Mouse (Mus musculus) midbrain, embryonic 13.5 days (tissue): Measurements from ENCODE around the gene Porcn. TPM values are rescaled to one million over a fixed set of nuclear protein-coding genes. Genes with fewer than 3 reads are reported as not detected.

Experiments
- ATAC-seq: fragments of 200-750 bp; cut with Nextera tagmentation; 2 replicates; pipeline ENCODE4 v1.8.0; 2017; ENCODE audit warnings: mild to moderate bottlenecking, moderate TSS enrichment, moderate library complexity
- H3K27ac ChIP-seq: fragments of 300-500 bp; sonication (generic); 2 replicates; pipeline ENCODE4 v1.5.1; 2015; ENCODE audit warnings: inconsistent platforms, mild to moderate bottlenecking, moderate library complexity
- H3K27me3 ChIP-seq: fragments of 300-500 bp; sonication (generic); 2 replicates; pipeline ENCODE4 v1.6.1; 2015; ENCODE audit warnings: mild to moderate bottlenecking, inconsistent platforms
- H3K36me3 ChIP-seq: fragments of 300-500 bp; sonication (generic); 2 replicates; pipeline ENCODE4 v1.6.1; 2015; ENCODE audit warnings: mild to moderate bottlenecking, inconsistent platforms
- H3K4me1 ChIP-seq: fragments of 300-500 bp; sonication (generic); replicated peaks from 2 replicates; pipeline ENCODE4 v1.6.1; 2015; ENCODE audit warnings: inconsistent platforms
- H3K4me2 ChIP-seq: fragments of 300-500 bp; sonication (generic); replicated peaks from 2 replicates; pipeline ENCODE4 v1.6.1; 2015; ENCODE audit warnings: moderate library complexity, mild to moderate bottlenecking, inconsistent platforms
- H3K4me3 ChIP-seq: fragments of 300-500 bp; sonication (generic); replicated peaks from 2 replicates; pipeline ENCODE4 v1.5.1; 2015; ENCODE audit warnings: mild to moderate bottlenecking, inconsistent platforms
- H3K9ac ChIP-seq: fragments of 300-500 bp; sonication (generic); replicated peaks from 2 replicates; pipeline ENCODE4 v1.6.1; 2015; ENCODE audit warnings: mild to moderate bottlenecking, inconsistent platforms
- H3K9me3 ChIP-seq: fragments of 300-500 bp; sonication (generic); 2 replicates; pipeline ENCODE4 v1.6.1; 2016; ENCODE audit warnings: mild to moderate bottlenecking, inconsistent platforms
- WGBS: fragments of 180-500 bp; shearing (Covaris S2); methylation state at CpG from one replicate; pipeline ENCODE4 v1.1.7; 2015; 5-methylcytosine and 5-hydroxymethylcytosine counted together
- polyA plus RNA-seq: library from polyadenylated mRNA; unstranded; fragments of >200 nt; fragmentation: Nextera tagmentation; extraction: Ambion mirVana; gene quantifications from 2 replicates; pipeline ENCODE4 v1.2.1, GENCODE M21; 2015

The Porcn gene
- polyA plus RNA-seq, 1 experiment from 2014 or later, result 41.9 TPM

GRCm38 (mm10) chrX:8167716-8168647 lies 38.3 kb downstream of the Porcn start:
- H3K9ac ChIP-seq, result no peak overlapping the region
- no peak overlapping the region for H3K4me2 ChIP-seq
- peaks cover 12% of the 10 kb centered on the region; the same call in 1 of the 2 replicates for H3K36me3 ChIP-seq
- no peak overlapping the region for H3K27ac ChIP-seq
- no peak for ATAC-seq
- H3K4me3 ChIP-seq, result no peak overlapping the region
- WGBS, result 85% methylated on average over 10 of the region's 10 CpGs
- no peaks in the 10 kb centered on the region for H3K27me3 ChIP-seq
- H3K9me3 ChIP-seq, result no peaks in the 10 kb centered on the region
- no peaks in the 10 kb centered on the region for H3K4me1 ChIP-seq

GRCm38 (mm10) chrX:8164471-8164870 lies 41.9 kb downstream of the Porcn start:
- no peak for ATAC-seq
- Histone ChIP-seq H3K9me3 (no peaks in the 10 kb centered on the region), H3K27ac (no peak overlapping the region), H3K4me1 (no peaks in the 10 kb centered on the region), H3K36me3 (peaks cover 9% of the 10 kb centered on the region; the same call in 1 of the 2 replicates), H3K4me3 (no peak overlapping the region), H3K4me2 (no peak overlapping the region), H3K9ac (no peak overlapping the region), H3K27me3 (no peaks in the 10 kb centered on the region)
- 82% methylated on average over 4 of the region's 4 CpGs for WGBS

GRCm38 (mm10) chrX:8163076-8163475 lies 43.2 kb downstream of the Porcn start:
- peaks cover 9% of the 10 kb centered on the region; the same call in 1 of the 2 replicates for H3K36me3 ChIP-seq
- no peaks in the 10 kb centered on the region for H3K9me3 ChIP-seq
- H3K4me3 ChIP-seq, result no peak overlapping the region
- no peak overlapping the region for H3K9ac ChIP-seq
- 93% methylated on average over 5 of the region's 5 CpGs for WGBS
- ATAC-seq, result no peak
- H3K4me2 ChIP-seq, result no peak overlapping the region
- H3K27me3 ChIP-seq, result no peaks in the 10 kb centered on the region
- H3K4me1 ChIP-seq, result no peaks in the 10 kb centered on the region
- H3K27ac ChIP-seq, result no peak overlapping the region

GRCm38 (mm10) chrX:8145153-8145991 lies 61.0 kb downstream of the Porcn start, which contains the start of gene Rbm3:
Gene Rbm3 (minus strand): TSS chrX:8145880.
- 23% methylated on average over 63 of the region's 65 CpGs for WGBS
- Histone ChIP-seq H3K9ac (peak within 1 kb of the TSS; percentile 80), H3K9me3 (no peaks in the 10 kb centered on the region), H3K36me3 (peaks cover 25% of the 10 kb centered on the region), H3K4me3 (peak within 1 kb of the TSS; percentile 61), H3K4me2 (peak within 1 kb of the TSS; percentile 70), H3K4me1 (peaks cover 12% of the 10 kb centered on the region), H3K27me3 (no peaks in the 10 kb centered on the region), H3K27ac (peak within 1 kb of the TSS; percentile 95)
- ATAC-seq, result peak; percentile 96

Other genes with a start within 250 kb of the Porcn start
- 0.24 and 0.31 TPM in 2 replicates for gene Gata1, start 228.5 kb downstream of the Porcn start, polyA plus RNA-seq
- gene Glod5, start 188.0 kb downstream of the Porcn start, polyA plus RNA-seq, result 0.26 TPM in 1 of 2 replicates, not detected in the other
- gene Suv39h1, start 131.8 kb downstream of the Porcn start, polyA plus RNA-seq, result 49.9 and 50.4 TPM in 2 replicates
- 0.15 TPM in 1 of 2 replicates, not detected in the other for gene Was, start 116.0 kb downstream of the Porcn start, polyA plus RNA-seq
- 56.8 and 58.0 TPM in 2 replicates for gene Wdr13, start 73.6 kb downstream of the Porcn start, polyA plus RNA-seq
- gene Rbm3, start 60.6 kb downstream of the Porcn start, polyA plus RNA-seq, result 358 and 422 TPM in 2 replicates
- gene Tbc1d25, start 30.3 kb downstream of the Porcn start, polyA plus RNA-seq, result 17.5 and 19.0 TPM in 2 replicates
- 29.3 and 36.7 TPM in 2 replicates for gene Ebp, start 13.0 kb downstream of the Porcn start, polyA plus RNA-seq
- 47.3 and 50.8 TPM in 2 replicates for gene Ftsj1, start 45.9 kb upstream of the Porcn start, polyA plus RNA-seq
- 24.8 and 25.5 TPM in 2 replicates for gene Slc38a5, start 64.6 kb upstream of the Porcn start, polyA plus RNA-seq
- not detected in 2 replicates for gene Ssxb10, start 120.9 kb upstream of the Porcn start, polyA plus RNA-seq
- gene Ssxb9, start 160.5 kb upstream of the Porcn start, polyA plus RNA-seq, result not detected in 2 replicates
- not detected in 2 replicates for gene Ssxb1, start 206.8 kb upstream of the Porcn start, polyA plus RNA-seq